Mouse (Mus musculus) hindbrain, postnatal 0 days (tissue): ENCODE measurements around the gene Raly. TPM values are rescaled to one million over a fixed set of nuclear protein-coding genes. Genes with fewer than 3 reads are reported as not detected.

Experiments used
- ATAC-seq: fragments of 200-750 bp; cut with Nextera tagmentation; 2 replicates; pipeline ENCODE4 v1.8.0; 2017; ENCODE audit warnings: mild to moderate bottlenecking, moderate TSS enrichment, moderate library complexity
- DNase-seq: peaks from one replicate; pipeline ENCODE4 v3.0.0-alpha.2; 2015; ENCODE audit warnings: low spot score
- H3K27ac ChIP-seq: fragments of 300-500 bp; sonication (generic); 2 replicates; pipeline ENCODE4 v1.5.1; 2014; ENCODE audit warnings: mild to moderate bottlenecking
- H3K27me3 ChIP-seq: fragments of 300-500 bp; sonication (generic); 2 replicates; pipeline ENCODE4 v1.6.1; 2014; ENCODE audit warnings: low read length, mixed read lengths; ENCODE audit not compliant: insufficient read depth
- H3K36me3 ChIP-seq: fragments of 300-500 bp; sonication (generic); 2 replicates; pipeline ENCODE4 v1.6.1; 2014; ENCODE audit warnings: low read length, mixed read lengths; ENCODE audit not compliant: insufficient read depth
- H3K4me1 ChIP-seq: fragments of 300-500 bp; sonication (generic); 2 replicates; pipeline ENCODE4 v1.6.1; 2014; ENCODE audit warnings: antibody characterized with exemption, low read length, mixed read lengths; ENCODE audit not compliant: insufficient read depth
- H3K4me2 ChIP-seq: fragments of 300-500 bp; sonication (generic); 2 replicates; pipeline ENCODE4 v1.6.1; 2014; ENCODE audit warnings: low read depth, mild to moderate bottlenecking, low read length, moderate library complexity, mixed read lengths
- H3K4me3 ChIP-seq: fragments of 300-500 bp; sonication (generic); 2 replicates; pipeline ENCODE4 v1.5.1; 2014; ENCODE audit warnings: low read length
- H3K9ac ChIP-seq: fragments of 300-500 bp; sonication (generic); replicated peaks from 2 replicates; pipeline ENCODE4 v1.6.1; 2014; ENCODE audit warnings: mild to moderate bottlenecking, low read length, moderate library complexity, mixed read lengths
- H3K9me3 ChIP-seq: fragments of 300-500 bp; sonication (generic); 2 replicates; pipeline ENCODE4 v1.6.1; 2016; ENCODE audit warnings: low read length, mixed read lengths
- CTCF ChIP-seq: IDR thresholded peaks from 2 replicates; pipeline ENCODE4 v1.5.1; 2016; ENCODE audit warnings: antibody characterized with exemption, control low read depth, low read depth
- WGBS: fragments of 180-500 bp; shearing (Covaris S2); extraction: QIAGEN DNeasy Blood & Tissue Kit; methylation state at CpG from one replicate; pipeline ENCODE4 v1.1.7; 2014; 5-methylcytosine and 5-hydroxymethylcytosine counted together
- polyA plus RNA-seq: library from polyadenylated mRNA; unstranded; fragments of >200 nt; fragmentation: Nextera tagmentation; extraction: Ambion mirVana; gene quantifications from 2 replicates; pipeline ENCODE4 v1.2.1, GENCODE M21; 2015
- total RNA-seq: library from RNA; depleted of rRNA; stranded (reverse); fragments of >200 nt; gene quantifications from 2 replicates; pipeline ENCODE4 v1.2.3, GENCODE M21; 2014

The Raly gene
- total and polyA plus RNA-seq, 2 experiments from 2014 or later, result 25.5 to 180 TPM

- no peaks in the 10 kb centered on the region for H3K9me3 ChIP-seq
- H3K4me3 ChIP-seq, result no peak overlapping the region
- H3K9ac ChIP-seq, result no peak overlapping the region
- no peaks in the 10 kb centered on the region for H3K27me3 ChIP-seq
- no peak for TF ChIP-seq CTCF
- H3K4me1 ChIP-seq, result no peaks in the 10 kb centered on the region
- H3K4me2 ChIP-seq, result no peak overlapping the region
- H3K36me3 ChIP-seq, result no peaks in the 10 kb centered on the region
- no peak overlapping the region for H3K27ac ChIP-seq
- ATAC-seq (no peak), DNase-seq (no peak)
- 91% methylated on average over 6 of the region's 6 CpGs for WGBS
Measured at GRCm38 (mm10) chr2:154767051-154767450, 23.8 kb upstream of the Raly start.

- ATAC-seq (no peak), DNase-seq (no peak)
- Histone ChIP-seq H3K27ac (no peak within 1 kb of the TSS), H3K9ac (no peak within 1 kb of the TSS), H3K4me1 (no peaks in the 10 kb centered on the region), H3K36me3 (no peaks in the 10 kb centered on the region), H3K4me3 (no peak within 1 kb of the TSS), H3K9me3 (no peaks in the 10 kb centered on the region), H3K4me2 (no peak within 1 kb of the TSS), H3K27me3 (no peaks in the 10 kb centered on the region)
- TF ChIP-seq CTCF, result no peak
Measured at GRCm38 (mm10) chr2:154769930-154770329, 21.0 kb upstream of the Raly start, which contains the start of gene Gm14214. Gene Gm14214 (minus strand): TSS chr2:154770030.

GRCm38 (mm10) chr2:154771604-154772003, 19.3 kb upstream of the Raly start:
- 70% methylated on average over 8 of the region's 8 CpGs for WGBS
- H3K9ac ChIP-seq, result no peak overlapping the region
- ATAC-seq, result no peak

GRCm38 (mm10) chr2:154774032-154774431, 16.9 kb upstream of the Raly start:
- Histone ChIP-seq H3K9ac (no peak overlapping the region), H3K27me3 (no peaks in the 10 kb centered on the region), H3K27ac (no peak overlapping the region), H3K9me3 (no peaks in the 10 kb centered on the region), H3K4me1 (no peaks in the 10 kb centered on the region), H3K4me3 (no peak overlapping the region), H3K36me3 (no peaks in the 10 kb centered on the region), H3K4me2 (no peak overlapping the region)
- peak; percentile 82 for DNase-seq
- no peak for ATAC-seq
- 94% methylated on average over 1 of the region's 1 CpGs for WGBS
- TF ChIP-seq CTCF, result peak; percentile 72

More at GRCm38 (mm10) chr2:154771604-154772003, 19.3 kb upstream of the Raly start:
- Histone ChIP-seq H3K36me3 (no peaks in the 10 kb centered on the region), H3K4me2 (no peak overlapping the region), H3K27ac (no peak overlapping the region), H3K4me3 (no peak overlapping the region), H3K27me3 (no peaks in the 10 kb centered on the region), H3K4me1 (no peaks in the 10 kb centered on the region), H3K9me3 (no peaks in the 10 kb centered on the region)
- TF ChIP-seq CTCF, result no peak
- DNase-seq, result no peak

- no peak overlapping the region for H3K27ac ChIP-seq
- TF ChIP-seq CTCF, result no peak
- no peaks in the 10 kb centered on the region for H3K36me3 ChIP-seq
- H3K4me3 ChIP-seq, result no peak overlapping the region
- H3K4me2 ChIP-seq, result no peak overlapping the region
- no peaks in the 10 kb centered on the region for H3K4me1 ChIP-seq
- no peaks in the 10 kb centered on the region for H3K9me3 ChIP-seq
- no peaks in the 10 kb centered on the region for H3K27me3 ChIP-seq
- H3K9ac ChIP-seq, result no peak overlapping the region
- whole genome bisulfite sequencing, result 58% methylated on average over 7 of the region's 7 CpGs
- no peak for DNase-seq
- ATAC-seq, result no peak
Measured at GRCm38 (mm10) chr2:154776496-154776895, 14.4 kb upstream of the Raly start.

- WGBS, result 65% methylated on average over 3 of the region's 3 CpGs
- no peak overlapping the region for H3K4me3 ChIP-seq
- no peak overlapping the region for H3K9ac ChIP-seq
- H3K27ac ChIP-seq, result no peak overlapping the region
- H3K27me3 ChIP-seq, result no peaks in the 10 kb centered on the region
- H3K36me3 ChIP-seq, result no peaks in the 10 kb centered on the region
- H3K9me3 ChIP-seq, result no peaks in the 10 kb centered on the region
- H3K4me2 ChIP-seq, result no peak overlapping the region
- no peak for DNase-seq
- no peak for TF ChIP-seq CTCF
- ATAC-seq, result no peak
- H3K4me1 ChIP-seq, result no peaks in the 10 kb centered on the region
Measured at GRCm38 (mm10) chr2:154779648-154780047, 11.2 kb upstream of the Raly start.

GRCm38 (mm10) chr2:154782361-154782760, 8.5 kb upstream of the Raly start:
- no peaks in the 10 kb centered on the region for H3K36me3 ChIP-seq
- TF ChIP-seq CTCF, result no peak
- 64% methylated on average over 4 of the region's 4 CpGs for WGBS
- H3K4me2 ChIP-seq, result no peak overlapping the region
- H3K4me1 ChIP-seq, result no peaks in the 10 kb centered on the region
- no peak overlapping the region for H3K9ac ChIP-seq
- H3K27ac ChIP-seq, result no peak overlapping the region
- no peak for ATAC-seq
- H3K9me3 ChIP-seq, result no peaks in the 10 kb centered on the region
- H3K27me3 ChIP-seq, result no peaks in the 10 kb centered on the region
- H3K4me3 ChIP-seq, result no peak overlapping the region
- DNase-seq, result no peak
